Mouse (Mus musculus) kidney, adult 2 months (tissue): ENCODE data around the gene Map3k12.

Source experiments
- CTCF ChIP-seq: fragments of 200-500 bp; conservative IDR thresholded peaks from 2 replicates; pipeline ENCODE4 v1.5.1; 2011; ENCODE audit warnings: low read depth, mild to moderate bottlenecking, control low read depth, low read length, moderate library complexity, mixed read lengths; ENCODE audit not compliant: insufficient read depth, insufficient read length
- POLR2A ChIP-seq: fragments of 200-500 bp; IDR thresholded peaks from one replicate; pipeline ENCODE4 v1.6.1; 2011; ENCODE audit warnings: low read depth, low read length, control low read depth

- TF ChIP-seq POLR2A (no peak), CTCF (no peak)
Measured at GRCm38 (mm10) chr15:102508336-102508735, 8.5 kb downstream of the Map3k12 start.
